11 mouse cellular contexts compared by ENCODE assay signal in genomic region chr11:118345693-118346092, GRCm38 (mm10). TPM values are rescaled to one million over a fixed set of nuclear protein-coding genes. Genes with fewer than 3 reads are reported as not detected.
DNase-seq lines count a peak whose midpoint lies in the region; ATAC-seq lines count a peak whose summit lies in the region.
"Had no signal": no experiment of that assay in that cellular context is flagged by ENCODE, and none has a peak within 500 bp of the region (broad histone marks: within the 10 kb centered on the region; RNA-seq: fewer than 3 reads in every experiment).

No protein-coding gene starts in this region.

- peak; percentile 42; the same call in 1 of the 2 replicates for ATAC-seq in heart, embryonic 11.5 days (replicated peaks; ENCODE audit: insufficient number of reproducible peaks, low FRiP score, low TSS enrichment)
- ATAC-seq in lung, embryonic 15.5 days (ENCODE audit: borderline replicate concordance, extremely low read depth, low FRiP score, low TSS enrichment) = peak; percentile 19; the same call in 1 of the 2 replicates
- no peak for ATAC-seq in embryonic facial prominence, embryonic 11.5 days (replicated peaks; ENCODE audit: insufficient number of reproducible peaks, low FRiP score, low TSS enrichment, low read depth)
- peak; percentile 29; the same call in 1 of the 2 replicates for ATAC-seq in hindbrain, embryonic 15.5 days (ENCODE audit: low FRiP score, low read depth)
- ATAC-seq in erythroid progenitor cell, adult 5-6 weeks (replicated peaks; ENCODE audit: low FRiP score, poor library complexity, severe bottlenecking) = no peak

- no peak overlapping the region for H3K4me2 ChIP-seq in heart, embryonic 11.5 days
- no peak overlapping the region for H3K4me2 ChIP-seq in lung, embryonic 15.5 days
- H3K4me2 ChIP-seq in embryonic facial prominence, embryonic 11.5 days (ENCODE audit: low read depth, low read length) = no peak overlapping the region
- H3K4me2 ChIP-seq in hindbrain, embryonic 15.5 days = no peak overlapping the region

- no peak overlapping the region for H3K4me3 ChIP-seq in heart, embryonic 11.5 days (ENCODE audit: low read depth, low read length)
- H3K4me3 ChIP-seq in lung, embryonic 15.5 days = no peak overlapping the region
- no peak overlapping the region for H3K4me3 ChIP-seq in embryonic facial prominence, embryonic 11.5 days (ENCODE audit: low read depth, low read length)
- H3K4me3 ChIP-seq in hindbrain, embryonic 15.5 days = no peak overlapping the region

- H3K4me1 ChIP-seq in heart, embryonic 11.5 days (ENCODE audit: control insufficient read depth, insufficient read depth, low read length) = peaks cover 51% of the 10 kb centered on the region
- peaks cover 49% of the 10 kb centered on the region for H3K4me1 ChIP-seq in lung, embryonic 15.5 days
- no peaks in the 10 kb centered on the region for H3K4me1 ChIP-seq in embryonic facial prominence, embryonic 11.5 days (ENCODE audit: control insufficient read depth, insufficient read depth, low read length)
- H3K4me1 ChIP-seq in hindbrain, embryonic 15.5 days (replicated peaks) = peaks cover 47% of the 10 kb centered on the region

- H3K9me3 ChIP-seq in heart, embryonic 11.5 days (replicated peaks; ENCODE audit: control insufficient read depth, low read length) = no peaks in the 10 kb centered on the region
- H3K9me3 ChIP-seq in lung, embryonic 15.5 days = no peaks in the 10 kb centered on the region
- H3K9me3 ChIP-seq in embryonic facial prominence, embryonic 11.5 days (replicated peaks; ENCODE audit: control insufficient read depth, low read length) = no peaks in the 10 kb centered on the region
- no peaks in the 10 kb centered on the region for H3K9me3 ChIP-seq in hindbrain, embryonic 15.5 days

- no peak overlapping the region for H3K27ac ChIP-seq in heart, embryonic 11.5 days (ENCODE audit: low read depth, low read length)
- no peak overlapping the region for H3K27ac ChIP-seq in lung, embryonic 15.5 days
- H3K27ac ChIP-seq in embryonic facial prominence, embryonic 11.5 days (replicated peaks; ENCODE audit: low read depth, low read length) = no peak overlapping the region
- no peak overlapping the region for H3K27ac ChIP-seq in hindbrain, embryonic 15.5 days (replicated peaks)

- 40% methylated on average over 4 of the region's 4 CpGs for WGBS in heart, embryonic 11.5 days (ENCODE audit: insufficient replicate concordance)
- 40% methylated on average over 4 of the region's 4 CpGs for WGBS in lung, embryonic 15.5 days
- WGBS in embryonic facial prominence, embryonic 11.5 days = 65% methylated on average over 4 of the region's 4 CpGs
- 42% methylated on average over 4 of the region's 4 CpGs for WGBS in hindbrain, embryonic 15.5 days

- no peaks in the 10 kb centered on the region for H3K27me3 ChIP-seq in heart, embryonic 11.5 days (ENCODE audit: control insufficient read depth, insufficient read depth, low read length)
- no peaks in the 10 kb centered on the region for H3K27me3 ChIP-seq in lung, embryonic 15.5 days
- H3K27me3 ChIP-seq in embryonic facial prominence, embryonic 11.5 days (ENCODE audit: control insufficient read depth, insufficient read depth, low read length) = no peaks in the 10 kb centered on the region
- H3K27me3 ChIP-seq in hindbrain, embryonic 15.5 days = no peaks in the 10 kb centered on the region

- no peak for DNase-seq in heart, adult 8-10 months (ENCODE audit: low spot score)
- no peak for DNase-seq in lung, postnatal 36 days
- peak; percentile 30 for DNase-seq in embryonic facial prominence, embryonic 11.5 days (ENCODE audit: low spot score)
- no peak for DNase-seq in urinary bladder, adult 18-20 months (ENCODE audit: low spot score in 2 of 2)
- DNase-seq: gastrocnemius, postnatal 14 days had no signal

- no peak overlapping the region for H3K9ac ChIP-seq in heart, embryonic 11.5 days (ENCODE audit: low read depth, low read length)
- no peak overlapping the region for H3K9ac ChIP-seq in lung, embryonic 15.5 days
- no peak overlapping the region for H3K9ac ChIP-seq in embryonic facial prominence, embryonic 11.5 days (replicated peaks; ENCODE audit: low read length)
- H3K9ac ChIP-seq in hindbrain, embryonic 15.5 days = no peak overlapping the region

- no peaks in the 10 kb centered on the region; the same call in 1 of the 2 replicates for H3K36me3 ChIP-seq in heart, embryonic 11.5 days (ENCODE audit: control insufficient read depth, insufficient read depth, low read length)
- no peaks in the 10 kb centered on the region for H3K36me3 ChIP-seq in lung, embryonic 15.5 days
- H3K36me3 ChIP-seq in embryonic facial prominence, embryonic 11.5 days (replicated peaks; ENCODE audit: control insufficient read depth, insufficient read depth, low read depth, low read length) = no peaks in the 10 kb centered on the region
- no peaks in the 10 kb centered on the region for H3K36me3 ChIP-seq in hindbrain, embryonic 15.5 days

RNA-seq across cellular contexts. Expression of gene Cep295nl, which starts 3.4 kb away (rescaled TPM):
- 0.18 and 0.31 TPM in 2 replicates for polyA plus RNA-seq in heart, embryonic 11.5 days (2014; fragmentation: Nextera tagmentation; extraction: Ambion mirVana)
- total RNA-seq in heart, adult 8-10 months (2022) = 1 to 10 TPM in 1 of 4 experiments, under 1 TPM in 3; 0.82 to 1.0 (median 0.88) TPM
- 0.33 and 0.56 TPM in 2 replicates for polyA plus RNA-seq in lung, embryonic 15.5 days (2015; fragmentation: Nextera tagmentation; extraction: Ambion mirVana)
- polyA plus RNA-seq in embryonic facial prominence, embryonic 11.5 days (2014; fragmentation: Nextera tagmentation; extraction: Ambion mirVana) = 0.21 and 0.76 TPM in 2 replicates
- polyA plus RNA-seq in hindbrain, embryonic 15.5 days (2015; fragmentation: Nextera tagmentation; extraction: Ambion mirVana) = 0.08 and 0.34 TPM in 2 replicates
- total RNA-seq in erythroid progenitor cell, adult 5-6 weeks (2015; ENCODE audit: low replicate concordance) = not detected in 2 replicates
- not detected in 2 replicates for total RNA-seq in erythroid progenitor cell, adult 5-6 weeks (2017; ENCODE audit: low replicate concordance)
- polyA plus RNA-seq: liver, embryonic 16.5 days; spleen, adult 2 months had no signal

RNA-seq across cellular contexts. Expression of gene Timp2, which starts 9.8 kb away (rescaled TPM):
- 46.0 and 50.8 TPM in 2 replicates for polyA plus RNA-seq in heart, embryonic 11.5 days (2014; fragmentation: Nextera tagmentation; extraction: Ambion mirVana)
- total RNA-seq in heart, adult 8-10 months (2022) = 10 to 100 TPM; 73.9 to 99.6 (median 87.5) TPM
- 79.1 and 79.8 TPM in 2 replicates for polyA plus RNA-seq in lung, embryonic 15.5 days (2015; fragmentation: Nextera tagmentation; extraction: Ambion mirVana)
- polyA plus RNA-seq in embryonic facial prominence, embryonic 11.5 days (2014; fragmentation: Nextera tagmentation; extraction: Ambion mirVana) = 73.2 and 75.7 TPM in 2 replicates
- polyA plus RNA-seq in hindbrain, embryonic 15.5 days (2015; fragmentation: Nextera tagmentation; extraction: Ambion mirVana) = 83.4 and 91.2 TPM in 2 replicates
- total RNA-seq in erythroid progenitor cell, adult 5-6 weeks (2015; ENCODE audit: low replicate concordance) = 11.3 and 14.1 TPM in 2 replicates
- total RNA-seq in erythroid progenitor cell, adult 5-6 weeks (2017; ENCODE audit: low replicate concordance) = 9.0 and 16.9 TPM in 2 replicates

RNA-seq across cellular contexts. Expression of gene Usp36, which starts 55.6 kb away (rescaled TPM):
- polyA plus RNA-seq in heart, embryonic 11.5 days (2014; fragmentation: Nextera tagmentation; extraction: Ambion mirVana) = 10.7 and 11.1 TPM in 2 replicates
- total RNA-seq in heart, adult 8-10 months (2022) = 10 to 100 TPM; 13.2 to 14.5 (median 13.9) TPM
- 17.7 and 19.4 TPM in 2 replicates for polyA plus RNA-seq in lung, embryonic 15.5 days (2015; fragmentation: Nextera tagmentation; extraction: Ambion mirVana)
- polyA plus RNA-seq in embryonic facial prominence, embryonic 11.5 days (2014; fragmentation: Nextera tagmentation; extraction: Ambion mirVana) = 8.1 and 10.4 TPM in 2 replicates
- 16.8 and 19.8 TPM in 2 replicates for polyA plus RNA-seq in hindbrain, embryonic 15.5 days (2015; fragmentation: Nextera tagmentation; extraction: Ambion mirVana)
- 1.4 and 2.9 TPM in 2 replicates for total RNA-seq in erythroid progenitor cell, adult 5-6 weeks (2015; ENCODE audit: low replicate concordance)
- total RNA-seq in erythroid progenitor cell, adult 5-6 weeks (2017; ENCODE audit: low replicate concordance) = 0.90 and 0.91 TPM in 2 replicates

RNA-seq across cellular contexts. Expression of gene Lgals3bp, which starts 56.2 kb away (rescaled TPM):
- polyA plus RNA-seq in heart, embryonic 11.5 days (2014; fragmentation: Nextera tagmentation; extraction: Ambion mirVana) = 3.1 and 3.8 TPM in 2 replicates
- total RNA-seq in heart, adult 8-10 months (2022) = 10 to 100 TPM; 19.7 to 25.8 (median 23.3) TPM
- polyA plus RNA-seq in lung, embryonic 15.5 days (2015; fragmentation: Nextera tagmentation; extraction: Ambion mirVana) = 4.9 and 6.9 TPM in 2 replicates
- 1.0 and 1.7 TPM in 2 replicates for polyA plus RNA-seq in embryonic facial prominence, embryonic 11.5 days (2014; fragmentation: Nextera tagmentation; extraction: Ambion mirVana)
- polyA plus RNA-seq in hindbrain, embryonic 15.5 days (2015; fragmentation: Nextera tagmentation; extraction: Ambion mirVana) = 5.9 and 8.3 TPM in 2 replicates
- total RNA-seq in erythroid progenitor cell, adult 5-6 weeks (2015; ENCODE audit: low replicate concordance) = 31.9 and 57.7 TPM in 2 replicates
- total RNA-seq in erythroid progenitor cell, adult 5-6 weeks (2017; ENCODE audit: low replicate concordance) = 21.6 and 56.7 TPM in 2 replicates

Comparison
In these comparisons a context has a peak if more than half of its experiments do, and no peak if none do; other contexts are left out.
1. ATAC-seq: peak in heart, embryonic 11.5 days (single experiment), lung, embryonic 15.5 days (single experiment) and hindbrain, embryonic 15.5 days (single experiment); none in embryonic facial prominence, embryonic 11.5 days (single experiment) and erythroid progenitor cell, adult 5-6 weeks (single experiment).